Mouse (Mus musculus): ENCODE measurements around the gene Plppr3. TPM values are rescaled to one million over a fixed set of nuclear protein-coding genes. Genes with fewer than 3 reads are reported as not detected.

Plppr3 gene
- polyA plus RNA-seq, 1 experiment from 2014 or later = 131 TPM

DNA sequence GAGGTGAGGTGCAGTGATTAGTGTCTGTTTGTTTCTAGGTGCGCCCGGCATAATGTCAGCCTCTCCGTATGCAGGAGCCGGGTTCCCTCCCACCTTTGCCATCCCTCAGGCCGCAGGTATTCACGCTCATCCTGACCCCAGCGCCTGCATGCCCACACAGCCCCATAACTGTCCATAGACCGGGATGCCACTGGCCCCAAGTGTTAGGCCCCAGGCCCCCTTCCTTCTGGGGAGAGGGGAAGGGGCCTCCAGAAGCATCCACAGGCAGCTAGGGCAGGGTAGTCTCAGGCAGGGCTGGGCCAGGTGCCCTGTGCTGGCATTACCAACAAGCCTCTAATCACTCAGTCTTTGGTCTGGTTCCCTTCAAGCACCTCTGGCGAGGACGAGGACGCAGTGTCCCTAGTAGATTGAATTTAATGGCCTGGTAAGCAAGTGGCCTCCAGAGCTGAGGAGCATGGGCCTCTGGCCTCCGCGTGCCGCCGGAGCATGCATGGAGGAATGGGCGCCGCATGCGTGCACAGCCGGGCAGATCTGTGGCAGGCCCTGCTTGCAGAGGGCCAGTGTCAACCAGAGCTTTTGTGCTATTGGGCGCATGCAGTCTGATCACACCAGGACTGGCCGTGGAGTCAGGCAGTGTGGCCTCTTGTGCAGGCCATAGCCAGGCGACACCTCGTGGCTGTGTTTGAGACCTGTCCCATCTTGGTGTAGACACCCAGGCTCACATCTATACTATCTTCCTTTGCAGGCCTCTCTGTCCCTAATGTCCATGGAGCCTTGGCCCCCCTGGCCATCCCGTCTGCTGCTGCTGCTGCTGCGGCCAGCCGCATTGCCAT lies 14.1 kb downstream of the Plppr3 start:
- DNase-seq (ENCODE audit: low spot score) (no peak), ATAC-seq (replicated peaks; ENCODE audit: low FRiP score) (no peak)
- Histone ChIP-seq H3K27ac (ENCODE audit: low read depth, low read length) (no peak overlapping the region; the same call in 1 of the 2 replicates), H3K9me3 (ENCODE audit: control insufficient read depth, low read length) (no peaks in the 10 kb centered on the region), H3K36me3 (ENCODE audit: control insufficient read depth, insufficient read depth, low read length) (peaks cover 34% of the 10 kb centered on the region), H3K4me3 (ENCODE audit: low read depth, low read length) (no peak overlapping the region), H3K9ac (ENCODE audit: low read length) (no peak overlapping the region), H3K27me3 (ENCODE audit: control insufficient read depth, insufficient read depth, low read length) (no peaks in the 10 kb centered on the region), H3K4me1 (replicated peaks; ENCODE audit: control insufficient read depth, insufficient read depth, low read length) (peaks cover 23% of the 10 kb centered on the region), H3K4me2 (ENCODE audit: low read depth, low read length, severe bottlenecking) (no peak overlapping the region)
- 93% methylated on average over 26 of the region's 26 CpGs for WGBS

DNA sequence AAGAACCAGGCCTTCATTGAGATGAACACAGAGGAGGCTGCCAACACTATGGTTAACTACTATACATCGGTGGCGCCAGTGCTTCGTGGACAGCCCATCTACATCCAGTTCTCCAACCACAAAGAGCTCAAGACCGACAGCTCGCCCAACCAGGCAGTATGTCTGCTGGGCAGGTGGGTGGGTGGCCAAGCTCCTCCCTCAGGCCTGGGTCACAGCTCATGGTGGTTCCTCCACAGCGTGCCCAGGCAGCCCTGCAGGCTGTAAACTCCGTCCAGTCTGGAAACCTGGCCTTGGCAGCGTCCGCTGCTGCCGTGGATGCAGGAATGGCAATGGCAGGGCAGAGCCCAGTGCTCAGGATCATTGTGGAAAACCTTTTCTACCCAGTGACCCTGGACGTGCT lies 15.3 kb downstream of the Plppr3 start:
- no peak overlapping the region for H3K4me3 ChIP-seq (ENCODE audit: low read depth, low read length)
- no peak overlapping the region for H3K27ac ChIP-seq (ENCODE audit: low read depth, low read length)
- no peak overlapping the region for H3K4me2 ChIP-seq (ENCODE audit: low read depth, low read length, severe bottlenecking)
- no peaks in the 10 kb centered on the region for H3K9me3 ChIP-seq (ENCODE audit: control insufficient read depth, low read length)
- ATAC-seq (replicated peaks; ENCODE audit: low FRiP score) = no peak
- no peak for DNase-seq (ENCODE audit: low spot score)
- H3K4me1 ChIP-seq (replicated peaks; ENCODE audit: control insufficient read depth, insufficient read depth, low read length) = peaks cover 23% of the 10 kb centered on the region
- H3K27me3 ChIP-seq (ENCODE audit: control insufficient read depth, insufficient read depth, low read length) = no peaks in the 10 kb centered on the region
- H3K9ac ChIP-seq (ENCODE audit: low read length) = no peak overlapping the region
- WGBS = 91% methylated on average over 11 of the region's 11 CpGs
- peaks cover 34% of the 10 kb centered on the region for H3K36me3 ChIP-seq (ENCODE audit: control insufficient read depth, insufficient read depth, low read length)

- H3K27me3 ChIP-seq (ENCODE audit: control insufficient read depth, insufficient read depth, low read length) = no peaks in the 10 kb centered on the region
- ATAC-seq (replicated peaks; ENCODE audit: low FRiP score) (no peak), DNase-seq (ENCODE audit: low spot score) (no peak)
- H3K9me3 ChIP-seq (ENCODE audit: control insufficient read depth, low read length) = no peaks in the 10 kb centered on the region
- peaks cover 23% of the 10 kb centered on the region for H3K4me1 ChIP-seq (replicated peaks; ENCODE audit: control insufficient read depth, insufficient read depth, low read length)
- 0 out of 2 replicates have a peak overlapping the region, but pooled peaks have one; percentile 88 for H3K4me2 ChIP-seq (ENCODE audit: low read depth, low read length, severe bottlenecking)
- H3K4me3 ChIP-seq (ENCODE audit: low read depth, low read length) = no peak overlapping the region
- peaks cover 34% of the 10 kb centered on the region for H3K36me3 ChIP-seq (ENCODE audit: control insufficient read depth, insufficient read depth, low read length)
- H3K27ac ChIP-seq (ENCODE audit: low read depth, low read length) = no peak overlapping the region
- 77% methylated on average over 17 of the region's 17 CpGs for WGBS
- H3K9ac ChIP-seq (ENCODE audit: low read length) = no peak overlapping the region
Observed at GRCm38 (mm10) chr10:79858416-79859074, 15.9 kb downstream of the Plppr3 start.

DNA sequence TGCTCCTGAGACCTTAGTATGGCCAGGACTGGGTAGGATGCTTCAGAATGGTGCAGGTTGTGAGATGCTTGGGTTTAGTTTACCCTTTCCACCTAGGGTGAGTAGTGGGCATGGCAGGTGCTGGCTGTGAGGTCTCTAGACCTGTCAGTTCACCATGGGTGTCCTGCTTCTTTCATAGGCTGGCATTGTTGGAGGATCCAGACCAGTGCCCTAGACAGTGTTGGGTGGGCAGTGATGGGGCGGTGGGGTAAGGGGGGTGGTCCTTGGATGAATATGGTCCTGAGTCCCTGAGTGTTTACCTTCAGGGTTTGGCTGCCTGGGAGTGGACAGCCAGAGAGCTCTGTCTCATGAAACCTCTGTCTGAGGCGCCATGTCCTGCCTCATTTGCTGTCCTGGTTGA lies 16.5 kb downstream of the Plppr3 start:
- WGBS = 86% methylated on average over 2 of the region's 2 CpGs
- peaks cover 25% of the 10 kb centered on the region for H3K4me1 ChIP-seq (replicated peaks; ENCODE audit: control insufficient read depth, insufficient read depth, low read length)
- peaks cover 32% of the 10 kb centered on the region for H3K36me3 ChIP-seq (ENCODE audit: control insufficient read depth, insufficient read depth, low read length)
- no peak for ATAC-seq (replicated peaks; ENCODE audit: low FRiP score)
- no peaks in the 10 kb centered on the region for H3K27me3 ChIP-seq (ENCODE audit: control insufficient read depth, insufficient read depth, low read length)
- H3K4me2 ChIP-seq (ENCODE audit: low read depth, low read length, severe bottlenecking) = peak overlapping the region; percentile 88; the same call in 1 of the 2 replicates
- H3K4me3 ChIP-seq (ENCODE audit: low read depth, low read length) = peak overlapping the region; percentile 98
- DNase-seq (ENCODE audit: low spot score) = no peak
- H3K9ac ChIP-seq (ENCODE audit: low read length) = peak overlapping the region; percentile 27
- no peaks in the 10 kb centered on the region for H3K9me3 ChIP-seq (ENCODE audit: control insufficient read depth, low read length)
- no peak overlapping the region for H3K27ac ChIP-seq (ENCODE audit: low read depth, low read length)

- no peak for DNase-seq (ENCODE audit: low spot score)
Observed at GRCm38 (mm10) chr10:79857452-79857811, 17.0 kb downstream of the Plppr3 start.

GRCm38 (mm10) chr10:79856704-79857451 lies 17.6 kb downstream of the Plppr3 start:
- peak overlapping the region; percentile 98 for H3K4me3 ChIP-seq (ENCODE audit: low read depth, low read length)
- H3K27ac ChIP-seq (ENCODE audit: low read depth, low read length) = no peak overlapping the region
- no peak for DNase-seq (ENCODE audit: low spot score)
- H3K4me2 ChIP-seq (ENCODE audit: low read depth, low read length, severe bottlenecking) = peak overlapping the region; percentile 88
- H3K27me3 ChIP-seq (ENCODE audit: control insufficient read depth, insufficient read depth, low read length) = no peaks in the 10 kb centered on the region
- H3K36me3 ChIP-seq (ENCODE audit: control insufficient read depth, insufficient read depth, low read length) = peaks cover 22% of the 10 kb centered on the region
- WGBS = 75% methylated on average over 7 of the region's 7 CpGs
- peak overlapping the region; percentile 98 for H3K9ac ChIP-seq (ENCODE audit: low read length)
- no peaks in the 10 kb centered on the region for H3K9me3 ChIP-seq (ENCODE audit: control insufficient read depth, low read length)
- peaks cover 36% of the 10 kb centered on the region for H3K4me1 ChIP-seq (replicated peaks; ENCODE audit: control insufficient read depth, insufficient read depth, low read length)
- no peak for ATAC-seq (replicated peaks; ENCODE audit: low FRiP score)

More at GRCm38 (mm10) chr10:79857452-79857811, 17.0 kb downstream of the Plppr3 start:
- peak overlapping the region; percentile 88 for H3K4me2 ChIP-seq (ENCODE audit: low read depth, low read length, severe bottlenecking)
- no peaks in the 10 kb centered on the region for H3K9me3 ChIP-seq (ENCODE audit: control insufficient read depth, low read length)
- H3K4me1 ChIP-seq (replicated peaks; ENCODE audit: control insufficient read depth, insufficient read depth, low read length) = peaks cover 30% of the 10 kb centered on the region
- no peak overlapping the region for H3K27ac ChIP-seq (ENCODE audit: low read depth, low read length)
- ATAC-seq (replicated peaks; ENCODE audit: low FRiP score) = no peak
- no peaks in the 10 kb centered on the region for H3K27me3 ChIP-seq (ENCODE audit: control insufficient read depth, insufficient read depth, low read length)
- peaks cover 27% of the 10 kb centered on the region for H3K36me3 ChIP-seq (ENCODE audit: control insufficient read depth, insufficient read depth, low read length)
- no peak overlapping the region; the same call in 1 of the 2 replicates for H3K9ac ChIP-seq (ENCODE audit: low read length)
- 65% methylated on average over 4 of the region's 4 CpGs for WGBS
- H3K4me3 ChIP-seq (ENCODE audit: low read depth, low read length) = peak overlapping the region; percentile 98

GRCm38 (mm10) chr10:79856280-79856679 lies 18.2 kb downstream of the Plppr3 start:
- peaks cover 39% of the 10 kb centered on the region for H3K4me1 ChIP-seq (replicated peaks; ENCODE audit: control insufficient read depth, insufficient read depth, low read length)

GRCm38 (mm10) chr10:79855558-79856184 lies 18.8 kb downstream of the Plppr3 start:
- peak overlapping the region; percentile 88 for H3K4me2 ChIP-seq (ENCODE audit: low read depth, low read length, severe bottlenecking)
- peak overlapping the region; percentile 98 for H3K4me3 ChIP-seq (ENCODE audit: low read depth, low read length)
- H3K27me3 ChIP-seq (ENCODE audit: control insufficient read depth, insufficient read depth, low read length) = no peaks in the 10 kb centered on the region
- no peaks in the 10 kb centered on the region for H3K9me3 ChIP-seq (ENCODE audit: control insufficient read depth, low read length)
- H3K9ac ChIP-seq (ENCODE audit: low read length) = peak overlapping the region; percentile 98
- H3K36me3 ChIP-seq (ENCODE audit: control insufficient read depth, insufficient read depth, low read length) = peaks cover 15% of the 10 kb centered on the region
- H3K27ac ChIP-seq (ENCODE audit: low read depth, low read length) = no peak overlapping the region
- H3K4me1 ChIP-seq (replicated peaks; ENCODE audit: control insufficient read depth, insufficient read depth, low read length) = peaks cover 39% of the 10 kb centered on the region
- WGBS = 9% methylated on average over 10 of the region's 10 CpGs
- DNase-seq (ENCODE audit: low spot score) = no peak
- no peak for ATAC-seq (replicated peaks; ENCODE audit: low FRiP score)

More at GRCm38 (mm10) chr10:79856280-79856679, 18.2 kb downstream of the Plppr3 start:
- H3K9ac ChIP-seq (ENCODE audit: low read length) = peak overlapping the region; percentile 98
- peak overlapping the region; percentile 98 for H3K4me3 ChIP-seq (ENCODE audit: low read depth, low read length)
- peak overlapping the region; percentile 88 for H3K4me2 ChIP-seq (ENCODE audit: low read depth, low read length, severe bottlenecking)
- H3K27me3 ChIP-seq (ENCODE audit: control insufficient read depth, insufficient read depth, low read length) = no peaks in the 10 kb centered on the region
- H3K9me3 ChIP-seq (ENCODE audit: control insufficient read depth, low read length) = no peaks in the 10 kb centered on the region
- H3K36me3 ChIP-seq (ENCODE audit: control insufficient read depth, insufficient read depth, low read length) = peaks cover 20% of the 10 kb centered on the region
- WGBS = 51% methylated on average over 6 of the region's 6 CpGs
- DNase-seq (ENCODE audit: low spot score) = no peak
- ATAC-seq (replicated peaks; ENCODE audit: low FRiP score) = no peak
- H3K27ac ChIP-seq (ENCODE audit: low read depth, low read length) = no peak overlapping the region

Measured in forebrain, embryonic 11.5 days (tissue).